21 mouse cellular contexts compared by ENCODE assay signal in genomic region chr5:118276281-118276680, GRCm38 (mm10). TPM values are rescaled to one million over a fixed set of nuclear protein-coding genes. Genes with fewer than 3 reads are reported as not detected.
DNase-seq lines count a peak whose midpoint lies in the region; ATAC-seq lines count a peak whose summit lies in the region.
"Had no signal": no experiment of that assay in that cellular context is flagged by ENCODE, and none has a peak within 500 bp of the region (broad histone marks: within the 10 kb centered on the region; RNA-seq: fewer than 3 reads in every experiment).

No protein-coding gene starts in this region.

- peaks cover 18% of the 10 kb centered on the region for H3K27me3 ChIP-seq in forebrain, embryonic 12.5 days
- H3K27me3 ChIP-seq in forebrain, embryonic 14.5 days (replicated peaks; ENCODE audit: control insufficient read depth, insufficient read depth, low read length): no peaks in the 10 kb centered on the region; the same call in 1 of the 2 replicates
- H3K27me3 ChIP-seq in midbrain, embryonic 13.5 days: peaks cover 13% of the 10 kb centered on the region
- no peaks in the 10 kb centered on the region; the same call in 1 of the 2 replicates for H3K27me3 ChIP-seq in midbrain, embryonic 11.5 days (ENCODE audit: control insufficient read depth, insufficient read depth, low read length)
- H3K27me3 ChIP-seq: intestine, embryonic 15.5 days had no signal

- H3K9ac ChIP-seq in forebrain, embryonic 12.5 days: 0 out of 2 replicates have a peak overlapping the region, but pooled peaks have one; percentile 12
- no peak overlapping the region for H3K9ac ChIP-seq in forebrain, embryonic 14.5 days (ENCODE audit: low read length)
- 0 out of 2 replicates have a peak overlapping the region, but pooled peaks have one; percentile 7 for H3K9ac ChIP-seq in midbrain, embryonic 13.5 days (replicated peaks)
- no peak overlapping the region for H3K9ac ChIP-seq in midbrain, embryonic 11.5 days (ENCODE audit: low read length)
- H3K9ac ChIP-seq: intestine, embryonic 15.5 days; liver, postnatal 0 days had no signal

- ATAC-seq in forebrain, embryonic 12.5 days (ENCODE audit: low FRiP score): no peak
- ATAC-seq in forebrain, embryonic 14.5 days: no peak
- ATAC-seq in midbrain, embryonic 13.5 days: no peak
- ATAC-seq in midbrain, embryonic 11.5 days (ENCODE audit: low FRiP score): no peak
- no peak for ATAC-seq in cerebellum, adult (ENCODE audit: insufficient number of reproducible peaks, low FRiP score, low TSS enrichment)
- ATAC-seq: intestine, embryonic 15.5 days; liver, postnatal 0 days had no signal

- H3K4me2 ChIP-seq in forebrain, embryonic 12.5 days: no peak overlapping the region
- H3K4me2 ChIP-seq in forebrain, embryonic 14.5 days (ENCODE audit: low read length): no peak overlapping the region
- H3K4me2 ChIP-seq in midbrain, embryonic 13.5 days (replicated peaks): no peak overlapping the region
- H3K4me2 ChIP-seq in midbrain, embryonic 11.5 days: no peak overlapping the region
- H3K4me2 ChIP-seq: intestine, embryonic 15.5 days had no signal

- 53% methylated on average over 7 of the region's 7 CpGs for WGBS in forebrain, embryonic 12.5 days
- 32% methylated on average over 7 of the region's 7 CpGs for WGBS in forebrain, embryonic 14.5 days
- 37% methylated on average over 7 of the region's 7 CpGs for WGBS in midbrain, embryonic 13.5 days
- 63% methylated on average over 7 of the region's 7 CpGs for WGBS in midbrain, embryonic 11.5 days

- no peak overlapping the region for H3K4me3 ChIP-seq in forebrain, embryonic 12.5 days (replicated peaks)
- no peak overlapping the region for H3K4me3 ChIP-seq in forebrain, embryonic 14.5 days (ENCODE audit: low read depth, low read length)
- no peak overlapping the region for H3K4me3 ChIP-seq in midbrain, embryonic 13.5 days (replicated peaks)
- no peak overlapping the region for H3K4me3 ChIP-seq in midbrain, embryonic 11.5 days (ENCODE audit: low read depth, low read length)
- H3K4me3 ChIP-seq: erythroblast, embryonic 14.5 days; gastrocnemius, adult 2 months; intestine, embryonic 15.5 days had no signal

- no peaks in the 10 kb centered on the region for H3K36me3 ChIP-seq in forebrain, embryonic 12.5 days (replicated peaks)
- no peaks in the 10 kb centered on the region for H3K36me3 ChIP-seq in forebrain, embryonic 14.5 days (ENCODE audit: control insufficient read depth, insufficient read depth, low read length)
- no peaks in the 10 kb centered on the region for H3K36me3 ChIP-seq in midbrain, embryonic 13.5 days
- H3K36me3 ChIP-seq in midbrain, embryonic 11.5 days (ENCODE audit: control insufficient read depth, insufficient read depth, low read length): no peaks in the 10 kb centered on the region
- H3K36me3 ChIP-seq: intestine, embryonic 15.5 days had no signal

- H3K27ac ChIP-seq in forebrain, embryonic 12.5 days: peak overlapping the region; percentile 53
- H3K27ac ChIP-seq in forebrain, embryonic 14.5 days (ENCODE audit: low read depth, low read length): no peak overlapping the region
- peak overlapping the region; percentile 51; the same call in 1 of the 2 replicates for H3K27ac ChIP-seq in midbrain, embryonic 13.5 days
- no peak overlapping the region for H3K27ac ChIP-seq in midbrain, embryonic 11.5 days (ENCODE audit: low read depth, low read length)
- H3K27ac ChIP-seq: gastrocnemius, adult 2 months; intestine, embryonic 15.5 days had no signal

- no peak for DNase-seq in forebrain, embryonic 14.5 days (ENCODE audit: low spot score)
- no peak for DNase-seq in midbrain, embryonic 11.5 days (ENCODE audit: low spot score, missing footprints)
- peak; percentile 50 to 85 for DNase-seq in left cerebral cortex, postnatal 14 days (ENCODE audit: low spot score in 2 of 2)
- peak; percentile 64 to 71 for DNase-seq in right cerebral cortex, postnatal 10 days (ENCODE audit: low spot score in 2 of 2)
- DNase-seq in urinary bladder, adult 2 months (ENCODE audit: low spot score): no peak
- DNase-seq: adrenal gland, adult 8-10 months; cerebellum, adult 18-20 months; cerebellum, postnatal 36 days; gastrocnemius, adult 2 months; heart, adult 18-20 months; heart, postnatal 4 days; layer of hippocampus, postnatal 36 days; liver; liver, postnatal 0 days; lung, postnatal 36 days; thymus, adult 18-20 months had no signal

- no peaks in the 10 kb centered on the region for H3K9me3 ChIP-seq in forebrain, embryonic 12.5 days
- no peaks in the 10 kb centered on the region for H3K9me3 ChIP-seq in forebrain, embryonic 14.5 days (replicated peaks; ENCODE audit: control insufficient read depth, low read length)
- no peaks in the 10 kb centered on the region for H3K9me3 ChIP-seq in midbrain, embryonic 13.5 days
- no peaks in the 10 kb centered on the region for H3K9me3 ChIP-seq in midbrain, embryonic 11.5 days (ENCODE audit: control insufficient read depth, low read length)
- H3K9me3 ChIP-seq: intestine, embryonic 15.5 days had no signal

- intact Hi-C loops in left cerebral cortex, postnatal 14 days (cut with DNase I): no loop called here

- H3K4me1 ChIP-seq in forebrain, embryonic 12.5 days: peaks cover 53% of the 10 kb centered on the region
- H3K4me1 ChIP-seq in forebrain, embryonic 14.5 days (ENCODE audit: control insufficient read depth, insufficient read depth, low read length): peaks cover 51% of the 10 kb centered on the region
- H3K4me1 ChIP-seq in midbrain, embryonic 13.5 days (replicated peaks): peaks cover 58% of the 10 kb centered on the region
- peaks cover 13% of the 10 kb centered on the region for H3K4me1 ChIP-seq in midbrain, embryonic 11.5 days (ENCODE audit: control insufficient read depth, insufficient read depth, low read length)

RNA-seq across cellular contexts. Expression of gene 2410131K14Rik, which starts 31.3 kb away (rescaled TPM):
- 13.2 and 13.7 TPM in 2 replicates for polyA plus RNA-seq in forebrain, embryonic 12.5 days (2016; fragmentation: Nextera tagmentation; extraction: Ambion mirVana)
- 14.6 and 17.1 TPM in 2 replicates for polyA plus RNA-seq in forebrain, embryonic 14.5 days (2014; fragmentation: Nextera tagmentation; extraction: Ambion mirVana)
- 15.0 and 15.1 TPM in 2 replicates for polyA plus RNA-seq in midbrain, embryonic 13.5 days (2015; fragmentation: Nextera tagmentation; extraction: Ambion mirVana)
- polyA plus RNA-seq in midbrain, embryonic 11.5 days (2014; fragmentation: Nextera tagmentation; extraction: Ambion mirVana): 10.3 and 11.1 TPM in 2 replicates
- 10 to 100 TPM; 15.0 to 15.6 TPM for total RNA-seq in left cerebral cortex, postnatal 14 days (2021)
- polyA plus RNA-seq in urinary bladder, adult 2 months (2012; rRNA removed): 9.9 and 10.3 TPM in 2 replicates
- polyA plus RNA-seq: erythroblast, embryonic 14.5 days had no signal

RNA-seq across cellular contexts. Expression of gene Rnft2, which starts 31.4 kb away (rescaled TPM):
- polyA plus RNA-seq in forebrain, embryonic 12.5 days (2016; fragmentation: Nextera tagmentation; extraction: Ambion mirVana): 8.3 and 11.0 TPM in 2 replicates
- 10.7 and 11.3 TPM in 2 replicates for polyA plus RNA-seq in forebrain, embryonic 14.5 days (2014; fragmentation: Nextera tagmentation; extraction: Ambion mirVana)
- polyA plus RNA-seq in midbrain, embryonic 13.5 days (2015; fragmentation: Nextera tagmentation; extraction: Ambion mirVana): 12.6 and 13.1 TPM in 2 replicates
- 4.3 and 5.8 TPM in 2 replicates for polyA plus RNA-seq in midbrain, embryonic 11.5 days (2014; fragmentation: Nextera tagmentation; extraction: Ambion mirVana)
- 100 to 1,000 TPM; 105 to 109 TPM for total RNA-seq in left cerebral cortex, postnatal 14 days (2021)
- 3.7 and 4.3 TPM in 2 replicates for polyA plus RNA-seq in urinary bladder, adult 2 months (2012; rRNA removed)
- polyA plus RNA-seq: erythroblast, embryonic 14.5 days; liver, postnatal 0 days had no signal

Comparison
In these comparisons a context has a peak if more than half of its experiments do, and no peak if none do; other contexts are left out.
1. H3K27ac ChIP-seq: peak in forebrain, embryonic 12.5 days (single experiment) and midbrain, embryonic 13.5 days (single experiment); none in forebrain, embryonic 14.5 days (single experiment) and midbrain, embryonic 11.5 days (single experiment).
2. H3K9ac ChIP-seq: peak in forebrain, embryonic 12.5 days (single experiment) and midbrain, embryonic 13.5 days (single experiment); none in forebrain, embryonic 14.5 days (single experiment) and midbrain, embryonic 11.5 days (single experiment).
3. DNase-seq: peak in left cerebral cortex, postnatal 14 days (2 of 2) and right cerebral cortex, postnatal 10 days (2 of 2); none in forebrain, embryonic 14.5 days (single experiment), midbrain, embryonic 11.5 days (single experiment) and urinary bladder, adult 2 months (single experiment).